Mouse (Mus musculus): ENCODE data around the gene Crlf1. TPM values are rescaled to one million over a fixed set of nuclear protein-coding genes. Genes with fewer than 3 reads are reported as not detected.
A peak's percentile ranks its signal among the peaks of the same experiment; 100 is the strongest.

Gene Crlf1
- polyA plus RNA-seq, 1 experiment from 2014 or later: 3.8 TPM

DNA sequence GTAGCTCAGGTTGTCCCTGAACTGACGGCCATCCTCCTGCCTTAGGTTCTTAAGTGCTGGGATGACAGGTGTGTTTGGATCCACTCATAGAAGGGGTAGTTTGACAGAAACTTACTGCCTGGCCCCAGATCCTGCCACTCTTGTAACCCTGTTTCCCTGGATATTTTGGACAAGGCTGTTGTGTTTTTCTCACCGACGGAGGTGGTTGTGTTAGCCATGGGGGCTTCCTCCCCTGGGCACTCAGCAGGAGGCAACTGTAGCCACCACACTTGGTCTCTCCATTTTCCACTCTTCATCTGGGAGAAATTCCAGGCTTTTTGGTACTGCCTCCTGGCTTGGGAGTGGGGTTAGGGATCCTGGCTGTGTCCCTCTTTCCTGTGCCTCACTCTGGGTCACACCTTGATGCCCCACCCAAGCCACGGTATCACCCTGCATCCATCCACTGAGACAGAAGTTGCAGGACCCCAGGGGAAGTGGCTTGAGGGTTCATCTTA lies 47.1 kb downstream of the Crlf1 start:
- WGBS: 7% methylated on average over 4 of the region's 4 CpGs
- ATAC-seq (replicated peaks; ENCODE audit: low FRiP score): no peak
- H3K4me3 ChIP-seq (ENCODE audit: low read depth, low read length): peak overlapping the region; percentile 78
- no peak for DNase-seq (ENCODE audit: low spot score)
- H3K4me2 ChIP-seq: peak overlapping the region; percentile 93
- peak overlapping the region; percentile 94; the same call in 1 of the 2 replicates for H3K27ac ChIP-seq (ENCODE audit: low read depth, low read length)
- H3K27me3 ChIP-seq (replicated peaks; ENCODE audit: control insufficient read depth, insufficient read depth, low read length): no peaks in the 10 kb centered on the region
- H3K9ac ChIP-seq (ENCODE audit: low read depth, low read length): peak overlapping the region; percentile 84
- H3K36me3 ChIP-seq (ENCODE audit: control insufficient read depth, insufficient read depth, low read length): peaks cover 19% of the 10 kb centered on the region; the same call in 1 of the 2 replicates
- H3K4me1 ChIP-seq (replicated peaks; ENCODE audit: control insufficient read depth, insufficient read depth, low read length): peaks cover 48% of the 10 kb centered on the region
- H3K9me3 ChIP-seq (ENCODE audit: control insufficient read depth, low read length): no peaks in the 10 kb centered on the region

DNA sequence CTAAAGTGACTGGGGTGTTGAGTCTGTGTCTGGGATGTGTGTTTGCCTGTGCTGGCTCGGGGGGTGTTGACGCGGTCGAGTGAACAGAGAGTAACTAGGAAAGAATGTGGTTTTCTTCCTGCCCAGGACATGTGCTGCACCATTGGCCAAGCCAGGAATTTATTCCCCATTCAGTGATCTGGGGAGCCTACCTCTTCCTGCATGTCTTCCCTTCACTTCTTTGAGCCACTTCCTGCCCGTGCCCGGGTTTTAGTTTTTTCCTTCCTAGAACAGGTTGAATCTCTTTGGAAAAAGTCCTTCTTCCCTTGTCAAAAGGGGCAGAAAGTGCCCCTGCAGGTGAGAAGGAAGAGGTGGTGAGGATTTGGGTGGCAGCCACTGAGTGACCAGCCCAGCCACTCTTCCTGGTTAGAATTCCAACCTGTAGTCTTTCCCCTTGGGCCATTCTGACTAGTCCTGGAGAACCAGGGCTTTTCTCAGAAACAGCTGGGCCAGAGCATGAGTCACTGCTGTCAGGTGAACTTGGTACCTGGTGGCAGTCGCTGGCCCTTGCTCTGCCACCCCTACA lies 47.6 kb downstream of the Crlf1 start:
- H3K27ac ChIP-seq (ENCODE audit: low read depth, low read length): no peak overlapping the region
- 31% methylated on average over 7 of the region's 7 CpGs for WGBS
- DNase-seq (ENCODE audit: low spot score): no peak
- no peaks in the 10 kb centered on the region for H3K27me3 ChIP-seq (replicated peaks; ENCODE audit: control insufficient read depth, insufficient read depth, low read length)
- H3K4me2 ChIP-seq: peak overlapping the region; percentile 93
- no peaks in the 10 kb centered on the region for H3K9me3 ChIP-seq (ENCODE audit: control insufficient read depth, low read length)
- peaks cover 14% of the 10 kb centered on the region; the same call in 1 of the 2 replicates for H3K36me3 ChIP-seq (ENCODE audit: control insufficient read depth, insufficient read depth, low read length)
- H3K4me1 ChIP-seq (replicated peaks; ENCODE audit: control insufficient read depth, insufficient read depth, low read length): peaks cover 52% of the 10 kb centered on the region
- H3K9ac ChIP-seq (ENCODE audit: low read depth, low read length): peak overlapping the region; percentile 84
- no peak for ATAC-seq (replicated peaks; ENCODE audit: low FRiP score)
- peak overlapping the region; percentile 78 for H3K4me3 ChIP-seq (ENCODE audit: low read depth, low read length)

DNA sequence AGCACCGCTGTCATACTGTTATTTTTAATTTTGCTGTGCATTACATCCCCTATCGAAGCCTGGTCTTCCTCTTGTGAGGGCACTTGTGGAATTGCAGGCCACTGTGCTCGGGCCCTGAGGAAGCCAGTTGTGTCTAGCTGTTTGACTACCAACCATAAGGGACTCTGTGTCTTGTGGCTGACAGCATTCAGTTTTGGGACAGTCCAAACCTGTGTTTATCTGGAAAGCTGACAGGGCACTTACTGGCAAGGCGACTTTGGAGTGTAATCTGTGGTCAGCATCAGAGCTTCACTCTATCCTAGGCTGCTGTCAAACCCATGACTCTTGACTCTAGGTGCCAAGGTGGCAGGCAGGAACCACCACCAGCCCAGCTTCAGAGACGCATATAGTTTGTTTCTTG lies 48.1 kb downstream of the Crlf1 start:
- H3K27ac ChIP-seq (ENCODE audit: low read depth, low read length): no peak overlapping the region
- H3K9ac ChIP-seq (ENCODE audit: low read depth, low read length): peak overlapping the region; percentile 84; the same call in 1 of the 2 replicates
- peaks cover 13% of the 10 kb centered on the region; the same call in 1 of the 2 replicates for H3K36me3 ChIP-seq (ENCODE audit: control insufficient read depth, insufficient read depth, low read length)
- DNase-seq (ENCODE audit: low spot score): no peak
- no peaks in the 10 kb centered on the region for H3K27me3 ChIP-seq (replicated peaks; ENCODE audit: control insufficient read depth, insufficient read depth, low read length)
- peak overlapping the region; percentile 78; the same call in 1 of the 2 replicates for H3K4me3 ChIP-seq (ENCODE audit: low read depth, low read length)
- 71% methylated on average over 5 of the region's 5 CpGs for WGBS
- H3K9me3 ChIP-seq (ENCODE audit: control insufficient read depth, low read length): no peaks in the 10 kb centered on the region
- ATAC-seq (replicated peaks; ENCODE audit: low FRiP score): no peak
- H3K4me1 ChIP-seq (replicated peaks; ENCODE audit: control insufficient read depth, insufficient read depth, low read length): peaks cover 56% of the 10 kb centered on the region
- peak overlapping the region; percentile 93 for H3K4me2 ChIP-seq

DNA sequence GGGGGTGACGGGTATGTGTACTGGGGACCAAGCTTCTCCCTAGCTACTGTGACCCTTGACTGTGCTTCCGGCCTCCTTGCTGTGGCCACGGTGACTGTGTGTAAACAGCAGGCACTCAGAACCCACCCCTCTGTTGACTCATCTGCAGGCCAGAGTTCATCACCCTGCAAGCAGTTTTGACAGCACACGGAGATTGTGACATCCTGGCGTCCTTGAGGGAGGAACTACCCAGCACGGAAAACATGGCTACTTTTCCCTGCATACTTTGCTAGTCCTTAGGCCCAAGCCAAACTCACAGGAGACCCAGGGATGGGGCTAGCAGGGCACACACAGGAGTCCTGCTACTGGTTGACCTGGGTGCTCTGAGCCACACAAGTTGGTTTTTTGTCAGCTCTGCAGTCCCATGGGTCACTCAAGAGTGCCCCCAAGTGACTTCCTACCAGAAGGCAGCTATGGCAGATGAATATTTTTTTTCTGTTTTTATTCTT lies 51.3 kb downstream of the Crlf1 start:
- Histone ChIP-seq H3K4me2 (peak overlapping the region; percentile 36), H3K36me3 (ENCODE audit: control insufficient read depth, insufficient read depth, low read length) (peaks cover 3% of the 10 kb centered on the region; the same call in 1 of the 2 replicates), H3K27ac (ENCODE audit: low read depth, low read length) (peak overlapping the region; percentile 87), H3K4me3 (ENCODE audit: low read depth, low read length) (peak overlapping the region; percentile 6; the same call in 1 of the 2 replicates), H3K9me3 (ENCODE audit: control insufficient read depth, low read length) (no peaks in the 10 kb centered on the region), H3K27me3 (replicated peaks; ENCODE audit: control insufficient read depth, insufficient read depth, low read length) (no peaks in the 10 kb centered on the region), H3K9ac (ENCODE audit: low read depth, low read length) (no peak overlapping the region), H3K4me1 (replicated peaks; ENCODE audit: control insufficient read depth, insufficient read depth, low read length) (peaks cover 69% of the 10 kb centered on the region)
- WGBS: 49% methylated on average over 6 of the region's 6 CpGs
- ATAC-seq (replicated peaks; ENCODE audit: low FRiP score) (no peak), DNase-seq (ENCODE audit: low spot score) (no peak)

DNA sequence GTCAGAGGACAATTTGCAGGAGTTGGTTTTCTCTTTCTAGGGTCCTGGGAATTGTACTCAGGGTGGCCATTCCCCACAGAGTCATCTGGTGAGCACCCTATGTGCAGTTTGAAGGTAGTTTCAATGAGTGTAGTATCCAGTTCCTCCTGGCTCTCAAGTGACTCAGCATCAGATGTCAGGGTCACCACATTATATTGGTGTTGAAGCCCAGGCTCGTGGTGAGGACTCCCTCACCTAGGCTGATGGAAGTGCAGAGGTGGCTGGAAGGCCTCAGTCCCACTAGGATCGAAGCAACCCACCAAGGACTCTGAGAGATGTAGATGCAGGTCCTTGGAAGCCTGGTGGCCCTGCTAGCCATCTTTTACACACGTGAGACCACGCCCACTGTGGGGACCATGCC lies 53.5 kb downstream of the Crlf1 start:
- WGBS: 75% methylated on average over 4 of the region's 4 CpGs
- no peak for ATAC-seq (replicated peaks; ENCODE audit: low FRiP score)

DNA sequence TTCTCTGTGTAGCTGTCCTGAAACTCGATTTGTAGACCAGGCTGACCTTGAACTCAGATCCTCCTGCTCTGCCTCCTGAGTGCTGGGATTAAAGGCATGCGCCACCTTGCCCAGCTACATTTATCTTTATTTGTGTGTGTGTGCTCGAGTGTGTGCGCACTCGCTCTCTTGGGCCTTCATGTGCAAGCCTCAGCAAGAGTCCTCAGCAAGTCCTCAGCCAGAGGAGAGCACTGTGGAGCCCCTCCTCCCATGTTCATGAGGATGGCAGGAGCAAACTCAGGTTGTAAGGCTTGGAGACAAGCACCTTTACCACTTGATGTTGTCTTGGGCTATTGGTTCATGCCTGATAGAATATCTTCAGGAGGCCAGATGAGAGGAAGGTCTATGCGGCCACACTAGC lies 54.8 kb downstream of the Crlf1 start:
- no peaks in the 10 kb centered on the region for H3K9me3 ChIP-seq (ENCODE audit: control insufficient read depth, low read length)
- peaks cover 3% of the 10 kb centered on the region; the same call in 1 of the 2 replicates for H3K36me3 ChIP-seq (ENCODE audit: control insufficient read depth, insufficient read depth, low read length)
- H3K9ac ChIP-seq (ENCODE audit: low read depth, low read length): no peak overlapping the region
- DNase-seq (ENCODE audit: low spot score) (no peak), ATAC-seq (replicated peaks; ENCODE audit: low FRiP score) (no peak)
- 82% methylated on average over 6 of the region's 6 CpGs for WGBS
- peaks cover 67% of the 10 kb centered on the region for H3K4me1 ChIP-seq (replicated peaks; ENCODE audit: control insufficient read depth, insufficient read depth, low read length)
- H3K27me3 ChIP-seq (replicated peaks; ENCODE audit: control insufficient read depth, insufficient read depth, low read length): no peaks in the 10 kb centered on the region
- no peak overlapping the region for H3K27ac ChIP-seq (ENCODE audit: low read depth, low read length)
- H3K4me2 ChIP-seq: no peak overlapping the region
- H3K4me3 ChIP-seq (ENCODE audit: low read depth, low read length): no peak overlapping the region

More for the DNA sequence above, 53.5 kb downstream of the Crlf1 start:
- Histone ChIP-seq H3K9ac (ENCODE audit: low read depth, low read length) (no peak overlapping the region), H3K36me3 (ENCODE audit: control insufficient read depth, insufficient read depth, low read length) (peaks cover 3% of the 10 kb centered on the region; the same call in 1 of the 2 replicates), H3K27ac (ENCODE audit: low read depth, low read length) (no peak overlapping the region), H3K9me3 (ENCODE audit: control insufficient read depth, low read length) (no peaks in the 10 kb centered on the region), H3K4me2 (no peak overlapping the region), H3K4me3 (ENCODE audit: low read depth, low read length) (no peak overlapping the region), H3K4me1 (replicated peaks; ENCODE audit: control insufficient read depth, insufficient read depth, low read length) (peaks cover 64% of the 10 kb centered on the region), H3K27me3 (replicated peaks; ENCODE audit: control insufficient read depth, insufficient read depth, low read length) (no peaks in the 10 kb centered on the region)
- no peak for DNase-seq (ENCODE audit: low spot score)

DNA sequence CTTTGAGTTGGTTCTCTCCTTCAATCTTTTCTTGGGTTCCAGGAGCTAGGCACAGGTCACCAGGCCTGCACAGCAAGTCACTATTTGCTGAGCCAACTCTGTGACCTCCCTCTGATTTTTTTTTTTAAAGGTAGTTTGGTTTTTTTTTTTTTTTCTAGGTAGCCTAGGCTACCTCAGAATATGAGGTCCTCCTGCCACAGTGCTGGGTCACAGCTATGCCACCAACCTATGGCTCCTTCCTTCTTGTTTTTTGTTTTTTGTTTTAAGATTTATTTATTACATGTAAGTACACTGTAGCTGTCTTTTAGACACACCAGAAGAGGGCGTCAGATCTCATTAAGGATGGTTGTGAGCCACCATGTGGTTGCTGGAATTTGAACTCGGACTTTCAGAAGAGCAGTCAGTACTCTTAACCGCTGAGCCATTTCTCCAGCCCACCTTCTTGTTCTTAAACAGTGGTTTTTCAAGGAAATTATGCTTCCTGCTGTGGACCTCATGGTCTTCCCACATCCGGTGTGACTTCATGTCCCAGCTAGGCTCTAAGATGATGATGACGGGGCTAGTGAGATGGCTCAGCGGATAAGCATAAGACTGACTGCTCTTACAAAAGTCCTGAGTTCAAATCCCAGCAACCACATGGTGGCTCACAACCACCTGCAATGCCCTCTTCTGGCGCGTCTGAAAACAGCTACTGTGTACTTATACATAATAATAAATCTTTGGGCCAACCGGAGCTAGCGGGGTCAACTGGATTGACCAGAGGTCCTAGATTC lies 56.6 kb downstream of the Crlf1 start:
- no peaks in the 10 kb centered on the region for H3K27me3 ChIP-seq (replicated peaks; ENCODE audit: control insufficient read depth, insufficient read depth, low read length)
- H3K4me3 ChIP-seq (ENCODE audit: low read depth, low read length): no peak overlapping the region
- DNase-seq (ENCODE audit: low spot score) (no peak), ATAC-seq (replicated peaks; ENCODE audit: low FRiP score) (no peak)
- H3K4me1 ChIP-seq (replicated peaks; ENCODE audit: control insufficient read depth, insufficient read depth, low read length): peaks cover 60% of the 10 kb centered on the region
- 70% methylated on average over 10 of the region's 10 CpGs for WGBS
- H3K9me3 ChIP-seq (ENCODE audit: control insufficient read depth, low read length): no peaks in the 10 kb centered on the region
- peaks cover 3% of the 10 kb centered on the region; the same call in 1 of the 2 replicates for H3K36me3 ChIP-seq (ENCODE audit: control insufficient read depth, insufficient read depth, low read length)
- H3K27ac ChIP-seq (ENCODE audit: low read depth, low read length): no peak overlapping the region
- H3K9ac ChIP-seq (ENCODE audit: low read depth, low read length): no peak overlapping the region
- no peak overlapping the region for H3K4me2 ChIP-seq

DNA sequence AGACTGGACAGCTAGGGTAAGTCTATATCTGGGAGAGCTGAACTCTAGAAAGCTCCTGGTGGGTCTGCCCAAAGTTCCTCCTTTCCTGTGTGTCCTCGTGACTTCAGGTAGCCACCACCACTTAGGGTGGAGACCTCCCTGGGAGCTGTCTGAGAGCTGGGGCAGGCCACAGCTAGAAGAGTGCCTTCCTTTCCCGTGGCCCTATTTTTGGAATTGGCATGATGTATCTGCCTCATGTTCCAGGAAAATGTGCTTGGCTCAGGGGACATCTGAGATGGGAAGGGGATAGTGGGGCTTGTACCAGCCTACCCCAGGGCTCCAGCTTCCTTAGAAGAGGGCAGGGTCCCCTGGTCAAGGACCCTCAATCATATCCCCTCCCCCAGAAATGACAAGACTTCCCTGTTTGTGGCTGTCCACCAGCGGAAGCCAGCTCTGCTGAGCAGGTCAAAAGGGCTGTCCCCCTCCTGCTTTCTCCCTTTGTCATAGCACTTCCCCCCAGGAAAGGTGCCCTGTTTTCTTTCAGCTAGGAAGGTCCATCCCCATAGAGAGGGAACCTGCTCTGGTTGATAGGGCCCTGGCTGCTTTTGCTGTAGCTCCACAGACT lies 58.7 kb downstream of the Crlf1 start:
- ATAC-seq (replicated peaks; ENCODE audit: low FRiP score): no peak
- Histone ChIP-seq H3K27ac (ENCODE audit: low read depth, low read length) (no peak overlapping the region; the same call in 1 of the 2 replicates), H3K27me3 (replicated peaks; ENCODE audit: control insufficient read depth, insufficient read depth, low read length) (no peaks in the 10 kb centered on the region), H3K4me3 (ENCODE audit: low read depth, low read length) (no peak overlapping the region), H3K9me3 (ENCODE audit: control insufficient read depth, low read length) (no peaks in the 10 kb centered on the region), H3K9ac (ENCODE audit: low read depth, low read length) (0 out of 2 replicates have a peak overlapping the region, but pooled peaks have one; percentile 22), H3K4me2 (no peak overlapping the region), H3K36me3 (ENCODE audit: control insufficient read depth, insufficient read depth, low read length) (no peaks in the 10 kb centered on the region), H3K4me1 (replicated peaks; ENCODE audit: control insufficient read depth, insufficient read depth, low read length) (peaks cover 42% of the 10 kb centered on the region)
- WGBS: 47% methylated on average over 3 of the region's 3 CpGs
- no peak for DNase-seq (ENCODE audit: low spot score)
